Mouse (Mus musculus) heart, embryonic 15.5 days (tissue): ENCODE measurements around the gene Gadd45g. TPM values are rescaled to one million over a fixed set of nuclear protein-coding genes. Genes with fewer than 3 reads are reported as not detected.

Source experiments
- ATAC-seq: fragments of 200-750 bp; cut with Nextera tagmentation; replicated peaks from 2 replicates; pipeline ENCODE4 v1.8.0; 2017; ENCODE audit warnings: low read depth, moderate TSS enrichment; ENCODE audit not compliant: insufficient number of reproducible peaks, insufficient read depth, low FRiP score
- H3K27ac ChIP-seq: fragments of 300-500 bp; sonication (generic); 2 replicates; pipeline ENCODE4 v1.5.1; 2015; ENCODE audit warnings: mild to moderate bottlenecking, inconsistent platforms
- H3K27me3 ChIP-seq: fragments of 300-500 bp; sonication (generic); 2 replicates; pipeline ENCODE4 v1.6.1; 2015; ENCODE audit warnings: inconsistent platforms
- H3K36me3 ChIP-seq: fragments of 300-500 bp; sonication (generic); 2 replicates; pipeline ENCODE4 v1.6.1; 2015; ENCODE audit warnings: mild to moderate bottlenecking, inconsistent platforms
- H3K4me1 ChIP-seq: fragments of 300-500 bp; sonication (generic); replicated peaks from 2 replicates; pipeline ENCODE4 v1.6.1; 2015; ENCODE audit warnings: inconsistent platforms
- H3K4me2 ChIP-seq: fragments of 300-500 bp; sonication (generic); 2 replicates; pipeline ENCODE4 v1.6.1; 2015; ENCODE audit warnings: inconsistent platforms, mild to moderate bottlenecking, moderate library complexity
- H3K4me3 ChIP-seq: fragments of 300-500 bp; sonication (generic); 2 replicates; pipeline ENCODE4 v1.5.1; 2015; ENCODE audit warnings: mild to moderate bottlenecking, inconsistent platforms
- H3K9ac ChIP-seq: fragments of 300-500 bp; sonication (generic); 2 replicates; pipeline ENCODE4 v1.6.1; 2015; ENCODE audit warnings: mild to moderate bottlenecking, inconsistent platforms
- H3K9me3 ChIP-seq: fragments of 300-500 bp; sonication (generic); replicated peaks from 2 replicates; pipeline ENCODE4 v1.6.1; 2016; ENCODE audit warnings: inconsistent platforms
- WGBS: fragments of 180-500 bp; shearing (Covaris S2); methylation state at CpG from one replicate; pipeline ENCODE4 v1.1.7; 2015; ENCODE audit warnings: mixed read lengths; 5-methylcytosine and 5-hydroxymethylcytosine counted together
- polyA plus RNA-seq: library from polyadenylated mRNA; unstranded; fragments of >200 nt; fragmentation: Nextera tagmentation; extraction: Ambion mirVana; gene quantifications from 2 replicates; pipeline ENCODE4 v1.2.1, GENCODE M21; 2015

The Gadd45g gene
- polyA plus RNA-seq, 1 experiment from 2014 or later, result 49.1 TPM

DNA sequence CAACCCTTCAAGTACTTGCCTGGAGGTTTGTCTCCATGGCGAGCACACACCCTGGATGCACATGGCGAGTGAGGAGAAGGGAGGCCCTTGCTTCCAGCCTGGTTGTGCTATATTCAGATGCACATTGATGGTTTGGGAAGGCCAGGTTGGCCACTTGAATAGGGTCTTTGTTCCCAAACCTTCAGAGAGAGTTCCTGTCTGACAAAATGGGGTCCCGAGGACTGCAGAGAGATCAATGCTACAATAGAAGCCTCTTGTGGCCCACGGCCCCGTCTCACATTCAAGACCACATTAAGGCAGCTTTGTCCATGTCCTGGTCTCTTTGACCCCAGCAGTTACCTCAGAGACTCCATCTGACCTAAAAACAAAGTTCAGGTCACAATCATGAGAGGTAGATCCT, 27.3 kb downstream of the Gadd45g start:
- Histone ChIP-seq H3K9ac (no peak overlapping the region), H3K27me3 (no peaks in the 10 kb centered on the region), H3K36me3 (no peaks in the 10 kb centered on the region), H3K27ac (no peak overlapping the region), H3K4me3 (no peak overlapping the region), H3K9me3 (no peaks in the 10 kb centered on the region), H3K4me1 (peaks cover 12% of the 10 kb centered on the region), H3K4me2 (no peak overlapping the region)
- ATAC-seq, result no peak
- 85% methylated on average over 5 of the region's 5 CpGs for WGBS

DNA sequence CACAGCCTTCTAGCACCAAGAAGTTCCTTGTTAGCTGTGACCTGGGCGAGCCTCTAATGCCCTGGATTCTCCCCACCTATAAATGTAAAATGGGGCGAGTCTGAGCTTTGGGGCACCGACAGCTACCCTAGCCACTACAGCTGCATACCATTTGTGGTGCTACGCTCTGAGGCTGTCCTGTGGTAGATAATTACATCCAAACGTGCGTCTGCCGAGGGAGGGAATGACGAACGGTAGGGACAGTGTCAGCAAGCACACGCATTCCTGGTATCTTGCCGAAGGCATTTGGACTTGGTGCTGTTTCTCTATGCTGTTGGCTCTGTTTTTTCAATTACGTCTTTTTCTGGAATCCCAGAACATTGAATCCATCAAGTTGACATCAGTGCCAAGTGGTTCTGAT, 29.7 kb downstream of the Gadd45g start:
- no peak for ATAC-seq
- Histone ChIP-seq H3K36me3 (no peaks in the 10 kb centered on the region), H3K4me3 (no peak overlapping the region), H3K4me2 (no peak overlapping the region), H3K4me1 (peaks cover 27% of the 10 kb centered on the region), H3K27me3 (no peaks in the 10 kb centered on the region), H3K27ac (no peak overlapping the region), H3K9me3 (no peaks in the 10 kb centered on the region), H3K9ac (no peak overlapping the region)
- 70% methylated on average over 12 of the region's 12 CpGs for WGBS

DNA sequence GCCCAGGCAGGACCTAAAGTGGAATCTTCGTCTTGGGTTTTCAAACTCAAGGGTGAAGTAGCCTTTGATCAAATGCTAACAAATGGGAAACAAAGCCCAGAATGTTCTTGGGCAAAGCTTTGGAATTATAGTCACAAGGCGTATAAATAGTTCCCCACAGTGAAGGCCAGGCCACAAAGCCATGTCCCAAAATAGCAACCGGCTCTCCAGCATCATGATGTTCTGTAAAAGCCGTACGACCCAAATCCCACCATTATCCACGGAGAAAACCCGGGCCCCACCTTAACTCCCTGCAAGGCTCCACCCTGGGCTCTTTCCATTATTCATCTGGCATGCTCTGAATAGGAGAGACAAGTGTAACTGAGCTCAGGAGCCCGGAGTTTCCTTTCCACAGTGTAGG, 32.3 kb downstream of the Gadd45g start:
- peaks cover 50% of the 10 kb centered on the region for H3K4me1 ChIP-seq
- no peaks in the 10 kb centered on the region for H3K36me3 ChIP-seq
- ATAC-seq, result no peak
- H3K27me3 ChIP-seq, result no peaks in the 10 kb centered on the region
- H3K27ac ChIP-seq, result peak overlapping the region; percentile 58
- H3K4me2 ChIP-seq, result 0 out of 2 replicates have a peak overlapping the region, but pooled peaks have one; percentile 6
- H3K9me3 ChIP-seq, result no peaks in the 10 kb centered on the region
- 32% methylated on average over 8 of the region's 8 CpGs for WGBS
- H3K9ac ChIP-seq, result no peak overlapping the region
- no peak overlapping the region for H3K4me3 ChIP-seq

DNA sequence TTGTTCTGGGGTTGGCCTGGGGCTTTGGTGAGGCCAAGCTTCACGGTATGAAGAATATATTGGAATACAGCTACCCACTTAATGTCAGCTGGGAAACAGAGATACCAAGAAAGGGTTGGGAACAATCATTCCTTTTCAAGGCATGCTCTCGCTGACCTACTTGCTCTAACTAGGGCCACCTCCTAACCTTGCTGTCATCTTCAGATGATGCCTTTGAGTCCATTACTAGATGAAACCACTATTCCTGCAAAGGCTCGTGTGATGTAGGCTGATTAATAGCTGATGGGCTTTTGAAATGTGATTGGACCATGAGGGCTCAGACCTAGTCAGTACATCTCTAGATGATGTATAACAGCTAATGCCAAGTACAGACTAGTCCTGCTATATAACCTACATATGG, 33.1 kb downstream of the Gadd45g start:
- Histone ChIP-seq H3K27ac (peak overlapping the region; percentile 58; the same call in 1 of the 2 replicates), H3K4me2 (no peak overlapping the region), H3K27me3 (no peaks in the 10 kb centered on the region), H3K9ac (no peak overlapping the region), H3K36me3 (no peaks in the 10 kb centered on the region), H3K9me3 (no peaks in the 10 kb centered on the region), H3K4me1 (peaks cover 57% of the 10 kb centered on the region), H3K4me3 (no peak overlapping the region)
- 87% methylated on average over 3 of the region's 3 CpGs for WGBS
- no peak for ATAC-seq

DNA sequence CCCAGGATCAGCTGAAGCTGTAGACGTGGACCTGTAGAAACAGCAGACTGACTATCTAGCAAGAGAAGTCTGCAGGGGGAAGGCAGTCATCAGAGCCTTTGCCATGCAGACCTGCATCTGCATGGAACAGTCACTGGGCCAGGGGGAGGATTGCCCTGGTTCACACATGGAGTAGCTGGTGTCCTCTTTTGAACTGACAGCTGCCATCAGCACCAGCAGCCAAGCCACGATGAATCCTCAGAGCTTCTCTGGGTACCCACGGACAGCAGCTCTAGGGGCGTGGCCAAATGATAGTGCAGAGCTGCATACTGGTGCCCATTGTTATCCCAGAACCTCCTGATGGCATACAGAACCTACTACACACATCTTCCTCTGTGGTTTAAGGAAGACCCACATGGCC, 33.5 kb downstream of the Gadd45g start:
- no peaks in the 10 kb centered on the region for H3K9me3 ChIP-seq
- no peak overlapping the region for H3K27ac ChIP-seq
- WGBS, result 58% methylated on average over 4 of the region's 4 CpGs
- H3K4me1 ChIP-seq, result peaks cover 57% of the 10 kb centered on the region
- no peak overlapping the region for H3K4me3 ChIP-seq
- no peak for ATAC-seq
- no peaks in the 10 kb centered on the region for H3K27me3 ChIP-seq
- no peak overlapping the region for H3K9ac ChIP-seq
- no peaks in the 10 kb centered on the region for H3K36me3 ChIP-seq
- no peak overlapping the region for H3K4me2 ChIP-seq

DNA sequence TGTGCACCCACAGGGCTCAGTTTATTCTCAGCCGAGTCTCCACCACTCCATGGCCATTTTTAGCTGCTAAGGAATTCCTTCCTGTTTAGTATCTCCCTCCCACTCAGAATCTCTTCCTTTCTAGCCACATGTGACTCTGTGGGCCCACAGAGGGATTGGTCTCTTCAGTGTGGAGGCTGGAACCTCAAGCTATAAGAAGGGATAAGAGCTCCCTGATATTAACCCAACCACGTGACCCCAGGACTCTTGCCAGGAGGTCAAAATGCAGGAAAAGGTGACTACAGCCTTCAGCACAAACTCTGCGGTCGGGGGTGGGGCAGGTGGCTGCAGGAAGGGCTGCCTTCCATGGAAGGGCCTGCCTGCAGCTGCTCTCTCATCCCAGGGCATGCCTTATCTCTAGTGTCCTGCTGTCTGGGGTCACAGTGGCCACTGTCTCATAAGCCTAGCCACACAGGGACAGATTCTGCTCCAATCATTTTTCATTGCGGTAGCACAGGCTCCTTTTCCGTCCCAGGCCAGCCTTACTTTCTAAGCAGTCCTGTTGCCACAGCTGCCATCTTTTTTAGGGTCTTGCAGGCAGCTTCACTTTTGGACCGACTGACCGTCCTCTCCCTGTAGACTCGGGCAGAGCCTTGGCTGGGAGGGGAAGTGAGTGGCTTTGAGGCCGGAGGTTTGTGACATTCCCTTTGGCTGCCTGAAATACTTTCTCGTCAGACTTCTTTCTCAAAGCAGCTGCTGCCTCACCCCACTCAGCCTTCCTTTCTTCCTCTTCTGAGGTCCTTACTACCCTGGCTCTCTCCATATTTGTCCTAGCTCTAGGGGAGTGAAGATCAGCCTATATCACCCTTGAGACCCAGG, 35.0 kb downstream of the Gadd45g start:
- Histone ChIP-seq H3K4me1 (peaks cover 70% of the 10 kb centered on the region), H3K4me3 (no peak overlapping the region), H3K9me3 (no peaks in the 10 kb centered on the region), H3K4me2 (no peak overlapping the region; the same call in none of the 2 replicates), H3K36me3 (no peaks in the 10 kb centered on the region), H3K27ac (peak overlapping the region; percentile 78), H3K9ac (0 out of 2 replicates have a peak overlapping the region, but pooled peaks have one; percentile 3), H3K27me3 (no peaks in the 10 kb centered on the region)
- WGBS, result 18% methylated on average over 11 of the region's 11 CpGs
- peak; percentile 51 for ATAC-seq

DNA sequence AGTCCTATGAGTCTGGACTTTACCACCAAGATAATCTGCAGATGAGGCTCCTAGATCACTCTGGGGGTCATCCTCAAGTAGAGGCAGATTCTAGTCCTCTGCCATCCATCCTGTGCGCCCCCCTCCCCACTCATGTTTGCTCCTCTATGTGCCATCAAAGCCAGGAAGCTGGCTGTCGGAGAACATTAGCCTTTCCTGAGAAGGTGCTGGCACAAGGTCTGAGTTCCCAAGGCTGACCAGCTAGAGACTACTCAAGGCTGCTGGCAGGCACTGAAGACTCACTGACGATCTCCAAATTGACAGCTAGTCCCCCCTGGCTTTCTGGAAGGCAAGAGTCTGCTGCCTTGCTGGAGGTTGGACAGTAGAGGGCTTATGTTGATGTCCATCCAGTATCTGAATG, 35.7 kb downstream of the Gadd45g start:
- ATAC-seq, result no peak
- H3K9me3 ChIP-seq, result no peaks in the 10 kb centered on the region
- H3K4me2 ChIP-seq, result no peak overlapping the region
- H3K4me3 ChIP-seq, result no peak overlapping the region
- peak overlapping the region; percentile 78 for H3K27ac ChIP-seq
- peaks cover 78% of the 10 kb centered on the region for H3K4me1 ChIP-seq
- no peaks in the 10 kb centered on the region for H3K27me3 ChIP-seq
- H3K9ac ChIP-seq, result no peak overlapping the region
- H3K36me3 ChIP-seq, result no peaks in the 10 kb centered on the region
- 71% methylated on average over 3 of the region's 3 CpGs for WGBS

DNA sequence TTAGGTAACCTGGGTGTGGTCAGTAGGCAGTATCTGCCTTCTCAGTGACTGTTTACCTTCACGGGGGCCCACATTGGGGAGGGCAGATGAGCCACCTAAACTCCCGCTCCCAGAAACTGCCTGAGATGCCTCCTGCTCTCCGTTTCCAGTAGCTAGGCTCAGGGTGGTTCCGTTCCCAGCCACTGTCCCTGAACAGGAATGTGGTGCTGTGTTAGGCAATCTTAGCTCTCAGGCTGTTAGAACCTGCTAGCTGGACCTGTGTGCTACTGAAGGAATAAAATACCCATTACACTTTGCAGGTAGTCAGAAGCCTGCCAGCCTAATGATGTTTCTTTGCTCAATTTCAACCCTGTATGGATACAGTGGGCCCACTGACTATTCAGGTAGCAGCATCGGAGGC, 37.8 kb downstream of the Gadd45g start:
- Histone ChIP-seq H3K27me3 (no peaks in the 10 kb centered on the region), H3K4me3 (no peak overlapping the region), H3K9me3 (no peaks in the 10 kb centered on the region), H3K4me1 (peaks cover 71% of the 10 kb centered on the region), H3K36me3 (no peaks in the 10 kb centered on the region), H3K4me2 (no peak overlapping the region), H3K9ac (no peak overlapping the region), H3K27ac (no peak overlapping the region)
- WGBS, result 53% methylated on average over 5 of the region's 5 CpGs
- ATAC-seq, result no peak

DNA sequence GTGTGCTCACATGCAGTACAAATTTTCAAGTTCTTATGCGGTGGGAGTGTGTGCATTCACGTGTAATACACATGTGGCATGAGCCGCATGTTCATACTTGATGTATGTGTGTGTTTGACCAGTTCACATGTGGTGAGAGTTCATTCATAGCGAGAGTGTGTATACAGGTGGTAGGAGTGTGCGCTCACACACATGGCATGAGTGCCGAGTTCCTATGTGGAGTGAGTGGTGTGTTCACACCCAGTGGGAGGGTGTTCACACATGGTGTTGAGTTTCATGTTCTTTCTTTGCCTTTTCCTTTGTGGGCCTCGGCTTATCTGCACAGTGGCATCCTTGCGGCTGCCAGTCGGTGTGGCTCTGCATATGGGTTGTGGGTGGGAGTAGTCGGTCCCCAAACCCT, 39.1 kb downstream of the Gadd45g start:
- Histone ChIP-seq H3K4me1 (peaks cover 60% of the 10 kb centered on the region), H3K4me2 (no peak overlapping the region), H3K4me3 (no peak overlapping the region), H3K36me3 (no peaks in the 10 kb centered on the region), H3K27me3 (no peaks in the 10 kb centered on the region), H3K27ac (peak overlapping the region; percentile 39), H3K9ac (no peak overlapping the region), H3K9me3 (no peaks in the 10 kb centered on the region)
- no peak for ATAC-seq
- 77% methylated on average over 10 of the region's 10 CpGs for WGBS

DNA sequence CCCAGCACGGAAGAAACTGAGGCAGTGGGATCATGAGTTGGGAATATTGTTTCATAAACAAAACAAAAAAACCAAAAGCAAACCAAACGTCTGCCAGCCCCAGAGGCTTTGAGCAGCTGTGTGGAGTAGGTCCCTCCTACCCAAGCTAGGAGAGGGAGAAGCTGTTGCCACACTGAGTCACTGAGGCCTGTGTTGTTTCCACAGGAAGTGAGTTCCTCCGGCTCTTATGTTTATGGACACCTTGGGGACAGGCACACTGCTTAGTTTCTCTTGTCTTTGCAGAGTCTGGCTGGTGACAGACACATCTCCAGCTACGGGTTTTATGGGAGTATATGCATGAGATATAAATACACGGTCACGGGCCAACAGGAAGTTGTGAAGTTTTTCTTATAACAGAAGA, 39.6 kb downstream of the Gadd45g start:
- Histone ChIP-seq H3K36me3 (no peaks in the 10 kb centered on the region), H3K9me3 (no peaks in the 10 kb centered on the region), H3K4me1 (peaks cover 55% of the 10 kb centered on the region), H3K4me2 (no peak overlapping the region), H3K9ac (peak overlapping the region; percentile 37; the same call in 1 of the 2 replicates), H3K27me3 (no peaks in the 10 kb centered on the region), H3K4me3 (no peak overlapping the region), H3K27ac (peak overlapping the region; percentile 39)
- 35% methylated on average over 6 of the region's 6 CpGs for WGBS
- 0 out of 2 replicates have a peak, but pooled peaks have one; percentile 21 for ATAC-seq

DNA sequence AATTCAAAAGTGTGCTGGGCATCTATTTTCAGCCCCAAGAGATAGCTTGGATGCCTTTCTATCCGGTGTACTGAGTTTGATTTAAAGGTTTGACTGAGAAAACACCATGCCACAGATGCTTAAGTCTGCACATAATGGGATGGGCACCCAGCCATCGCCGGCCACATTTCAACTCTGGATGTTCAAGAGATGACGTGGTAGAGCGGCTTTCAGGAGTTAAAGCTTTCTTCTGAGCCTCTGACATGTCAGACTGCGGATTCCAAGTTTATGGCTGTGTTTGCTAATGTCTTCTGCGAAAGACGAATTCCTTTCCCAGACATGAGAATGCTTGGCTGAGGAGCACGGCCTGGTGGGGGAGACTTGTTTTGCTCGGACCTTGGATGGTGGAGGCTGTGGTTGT, 40.2 kb downstream of the Gadd45g start:
- peak overlapping the region; percentile 39 for H3K27ac ChIP-seq
- H3K9ac ChIP-seq, result no peak overlapping the region
- H3K4me1 ChIP-seq, result peaks cover 53% of the 10 kb centered on the region
- H3K36me3 ChIP-seq, result no peaks in the 10 kb centered on the region
- no peak overlapping the region for H3K4me2 ChIP-seq
- no peaks in the 10 kb centered on the region for H3K27me3 ChIP-seq
- H3K9me3 ChIP-seq, result no peaks in the 10 kb centered on the region
- ATAC-seq, result no peak
- 41% methylated on average over 10 of the region's 10 CpGs for WGBS
- no peak overlapping the region for H3K4me3 ChIP-seq

DNA sequence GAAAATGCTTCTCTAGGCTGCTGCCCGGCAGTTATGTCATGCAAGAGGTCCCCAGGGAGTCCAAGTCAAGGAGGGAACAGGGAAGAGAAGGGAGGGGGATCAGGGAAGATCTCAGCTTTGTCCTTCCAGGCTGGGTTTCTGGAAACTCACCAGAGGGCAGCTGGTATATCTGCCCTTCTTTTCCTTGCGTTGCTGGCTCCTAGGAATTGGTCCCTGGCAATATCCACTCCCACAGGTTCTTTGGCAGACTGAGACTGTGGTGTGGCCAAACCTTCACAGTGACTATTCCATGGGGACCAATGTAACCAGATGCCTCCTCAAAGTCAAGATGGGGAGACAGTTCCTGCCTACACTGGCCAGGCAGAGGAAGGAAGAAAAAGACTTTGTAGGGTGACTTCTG, 41.9 kb downstream of the Gadd45g start:
- H3K27me3 ChIP-seq, result no peaks in the 10 kb centered on the region
- H3K27ac ChIP-seq, result no peak overlapping the region
- peaks cover 43% of the 10 kb centered on the region for H3K4me1 ChIP-seq
- no peak overlapping the region for H3K9ac ChIP-seq
- no peak overlapping the region for H3K4me3 ChIP-seq
- H3K36me3 ChIP-seq, result no peaks in the 10 kb centered on the region
- H3K4me2 ChIP-seq, result no peak overlapping the region
- no peak for ATAC-seq
- 73% methylated on average over 2 of the region's 2 CpGs for WGBS
- no peaks in the 10 kb centered on the region for H3K9me3 ChIP-seq
